Mouse (Mus musculus): ENCODE measurements around the gene Olfr750. TPM values are rescaled to one million over a fixed set of nuclear protein-coding genes. Genes with fewer than 3 reads are reported as not detected.

Gene Olfr750
- polyA plus RNA-seq, 1 experiment, result not detected

DNA sequence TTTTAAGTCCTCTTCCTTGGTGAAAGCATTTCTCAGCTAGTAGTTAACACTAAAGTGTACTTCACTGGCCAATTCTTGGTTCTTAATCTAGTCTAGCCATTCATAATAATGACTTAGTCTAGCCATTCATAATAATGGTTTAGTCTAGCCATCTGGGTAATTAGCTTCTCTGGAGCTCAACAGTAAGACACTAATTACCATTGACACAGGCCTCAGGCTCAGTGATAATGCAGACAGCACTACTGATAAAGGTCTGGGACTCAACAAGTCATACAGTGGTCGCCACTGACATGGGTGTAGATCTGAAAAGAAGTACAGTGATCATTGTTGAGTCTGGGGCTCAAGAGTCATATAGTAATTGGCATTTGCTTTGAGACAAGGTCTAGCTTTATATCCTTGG is 49.4 kb downstream of the Olfr750 start:
- 100% methylated on average over 1 of the region's 1 CpGs for WGBS
- H3K36me3 ChIP-seq (ENCODE audit: control insufficient read depth, insufficient read depth, low read length), result no peaks in the 10 kb centered on the region
- TF ChIP-seq POLR2A (IDR thresholded peaks at IDR 0.05; ENCODE audit: low read depth, low read length) (no peak), CTCF (conservative IDR thresholded peaks at IDR 0.05; ENCODE audit: insufficient read depth, insufficient read length, low read depth, low read length) (no peak)
- H3K4me1 ChIP-seq (ENCODE audit: control insufficient read depth, insufficient read depth, low read length), result no peaks in the 10 kb centered on the region
- H3K4me3 ChIP-seq (ENCODE audit: insufficient read depth, low read depth, low read length), result no peak overlapping the region
- no peak for DNase-seq
- no peaks in the 10 kb centered on the region for H3K27me3 ChIP-seq (replicated peaks; ENCODE audit: control insufficient read depth, insufficient read depth, low read length)
- H3K27ac ChIP-seq (ENCODE audit: insufficient read depth, low read depth, low read length), result no peak overlapping the region

DNA sequence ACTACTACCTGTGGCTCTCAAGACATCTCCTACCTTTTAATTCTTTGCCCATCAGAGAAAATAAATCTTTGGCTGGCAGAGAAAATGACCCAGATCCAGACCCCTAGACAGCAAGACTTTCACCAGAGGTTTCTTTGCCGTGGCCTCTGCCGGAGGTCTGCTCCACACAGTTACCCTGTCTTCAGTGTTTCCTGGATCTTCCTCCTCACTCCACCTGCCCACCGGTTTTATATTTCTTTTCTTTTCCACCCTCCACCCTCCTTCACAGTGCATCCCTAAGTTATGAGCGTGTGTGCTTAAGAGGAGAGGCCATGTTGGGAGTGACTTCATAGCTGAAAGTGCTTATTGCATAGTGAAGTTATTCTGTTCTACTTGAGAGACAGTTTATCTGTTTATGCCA is 50.8 kb downstream of the Olfr750 start:
- no peak overlapping the region for H3K27ac ChIP-seq (ENCODE audit: insufficient read depth, low read depth, low read length)
- no peak for DNase-seq
- H3K27me3 ChIP-seq (replicated peaks; ENCODE audit: control insufficient read depth, insufficient read depth, low read length), result no peaks in the 10 kb centered on the region
- 69% methylated on average over 4 of the region's 4 CpGs for WGBS
- no peaks in the 10 kb centered on the region for H3K36me3 ChIP-seq (ENCODE audit: control insufficient read depth, insufficient read depth, low read length)
- H3K4me1 ChIP-seq (ENCODE audit: control insufficient read depth, insufficient read depth, low read length), result no peaks in the 10 kb centered on the region
- H3K4me3 ChIP-seq (ENCODE audit: insufficient read depth, low read depth, low read length), result no peak overlapping the region
- TF ChIP-seq CTCF (conservative IDR thresholded peaks at IDR 0.05; ENCODE audit: insufficient read depth, insufficient read length, low read depth, low read length) (no peak), POLR2A (IDR thresholded peaks at IDR 0.05; ENCODE audit: low read depth, low read length) (no peak)

DNA sequence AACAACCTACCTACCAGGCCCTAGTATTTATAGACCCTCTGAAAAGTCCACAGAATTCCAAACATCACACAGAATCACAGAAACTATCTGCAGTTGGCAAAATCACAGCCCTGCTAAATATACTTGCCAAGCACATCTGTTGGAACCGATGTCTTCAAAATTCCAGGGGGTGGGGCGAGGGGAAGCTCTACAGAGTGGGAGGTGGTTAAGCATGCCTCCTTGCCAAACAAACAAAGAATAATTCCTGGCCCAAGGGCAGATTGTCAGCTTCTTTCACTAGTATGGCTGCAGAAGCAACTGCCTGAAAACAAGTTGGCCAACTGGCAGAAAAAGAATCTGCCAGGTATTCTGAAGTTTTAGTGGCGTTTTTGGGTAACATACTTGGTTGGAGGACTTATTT is 57.0 kb downstream of the Olfr750 start:
- TF ChIP-seq CTCF (conservative IDR thresholded peaks at IDR 0.05; ENCODE audit: insufficient read depth, insufficient read length, low read depth, low read length) (no peak), POLR2A (IDR thresholded peaks at IDR 0.05; ENCODE audit: low read depth, low read length) (no peak)
- Histone ChIP-seq H3K27me3 (replicated peaks; ENCODE audit: control insufficient read depth, insufficient read depth, low read length) (no peaks in the 10 kb centered on the region), H3K36me3 (ENCODE audit: control insufficient read depth, insufficient read depth, low read length) (no peaks in the 10 kb centered on the region), H3K4me3 (ENCODE audit: insufficient read depth, low read depth, low read length) (no peak overlapping the region), H3K4me1 (ENCODE audit: control insufficient read depth, insufficient read depth, low read length) (0 out of 2 replicates have a peak, but pooled peaks cover 2% of the 10 kb centered on the region), H3K27ac (ENCODE audit: insufficient read depth, low read depth, low read length) (no peak overlapping the region)
- DNase-seq, result peak; percentile 57
- 53% methylated on average over 3 of the region's 3 CpGs for WGBS

Other genes with a start within 250 kb of the Olfr750 start
- 17.6 and 18.8 TPM in 2 replicates for gene Tep1, start 203.9 kb downstream of the Olfr750 start, polyA plus RNA-seq (2012; rRNA removed)
- 0.34 and 1.2 TPM in 2 replicates for gene Klhl33, start 176.9 kb downstream of the Olfr750 start, polyA plus RNA-seq (2012; rRNA removed)
- 54.6 and 77.8 TPM in 2 replicates for gene Osgep, start 149.5 kb downstream of the Olfr750 start, polyA plus RNA-seq (2012; rRNA removed)
- 24.0 and 31.3 TPM in 2 replicates for gene Apex1, start 149.5 kb downstream of the Olfr750 start, polyA plus RNA-seq (2012; rRNA removed)
- 68.1 and 79.3 TPM in 2 replicates for gene Pip4p1, start 143.6 kb downstream of the Olfr750 start, polyA plus RNA-seq (2012; rRNA removed)
- gene Pnp, start 143.4 kb downstream of the Olfr750 start, polyA plus RNA-seq (2012; rRNA removed), result 79.2 and 91.3 TPM in 2 replicates
- gene Gm49342, start 129.9 kb downstream of the Olfr750 start, polyA plus RNA-seq (2012; rRNA removed), result 42.3 and 52.8 TPM in 2 replicates
- 0.54 and 0.56 TPM in 2 replicates for gene Pnp2, start 118.4 kb downstream of the Olfr750 start, polyA plus RNA-seq (2012; rRNA removed)
- not detected in 2 replicates for gene Rnase10, start 66.7 kb downstream of the Olfr750 start, polyA plus RNA-seq (2012; rRNA removed)
- gene Rnase9, start 32.6 kb downstream of the Olfr750 start, polyA plus RNA-seq (2012; rRNA removed), result not detected in 2 replicates
- gene Rnase11, start 24.3 kb downstream of the Olfr750 start, polyA plus RNA-seq (2012; rRNA removed), result not detected in 2 replicates
- gene Rnase12, start 16.8 kb downstream of the Olfr750 start, polyA plus RNA-seq (2012; rRNA removed), result not detected in 2 replicates
- 35.1 and 41.2 TPM in 2 replicates for gene Rnase4, start 16.6 kb upstream of the Olfr750 start, polyA plus RNA-seq (2012; rRNA removed)
- 4.7 and 5.1 TPM in 2 replicates for gene Ang, start 16.7 kb upstream of the Olfr750 start, polyA plus RNA-seq (2012; rRNA removed)
- gene Eddm3b, start 40.0 kb upstream of the Olfr750 start, polyA plus RNA-seq (2012; rRNA removed), result 0.42 and 0.64 TPM in 2 replicates
- gene Rnase6, start 49.5 kb upstream of the Olfr750 start, polyA plus RNA-seq (2012; rRNA removed), result 3.4 and 8.5 TPM in 2 replicates
- 0.25 and 0.39 TPM in 2 replicates for gene Rnase1, start 72.3 kb upstream of the Olfr750 start, polyA plus RNA-seq (2012; rRNA removed)
- gene Rnase2b, start 87.8 kb upstream of the Olfr750 start, polyA plus RNA-seq (2012; rRNA removed), result not detected in 2 replicates
- not detected in 2 replicates for gene Ang2, start 124.7 kb upstream of the Olfr750 start, polyA plus RNA-seq (2012; rRNA removed)
- not detected in 2 replicates for gene Ear14, start 129.0 kb upstream of the Olfr750 start, polyA plus RNA-seq (2012; rRNA removed)
- not detected in 2 replicates for gene Rnase2a, start 181.7 kb upstream of the Olfr750 start, polyA plus RNA-seq (2012; rRNA removed)